Mouse (Mus musculus): Measurements from ENCODE around the gene Acbd5. TPM values are rescaled to one million over a fixed set of nuclear protein-coding genes. Genes with fewer than 3 reads are reported as not detected.

Acbd5 gene
- polyA plus RNA-seq, 1 experiment from 2014 or later = 36.9 TPM

DNA sequence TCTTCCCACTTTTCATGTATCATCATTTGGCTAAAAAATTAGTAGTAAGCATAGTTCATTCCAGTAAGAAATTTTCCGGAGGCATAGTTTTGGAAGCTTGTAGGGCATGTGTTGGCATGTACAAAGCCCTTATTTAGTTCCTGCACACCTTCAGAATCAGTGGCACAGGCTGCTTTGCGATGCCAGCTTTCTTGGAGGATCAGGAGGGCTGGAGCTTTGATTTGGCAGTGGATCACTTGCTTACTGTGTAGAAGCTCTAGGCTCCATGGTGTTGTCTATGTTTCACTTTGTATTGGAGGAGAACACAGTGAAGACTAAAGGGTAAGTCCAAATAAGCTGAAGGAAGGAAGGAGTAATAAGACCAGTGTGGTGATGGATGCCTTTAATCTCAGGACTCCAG lies 2.5 kb downstream of the Acbd5 start:
- H3K4me1 ChIP-seq = 0 out of 2 replicates have a peak, but pooled peaks cover 3% of the 10 kb centered on the region
- H3K9me3 ChIP-seq = no peaks in the 10 kb centered on the region
- 86% methylated on average over 2 of the region's 2 CpGs for WGBS
- no peak overlapping the region for H3K9ac ChIP-seq
- H3K27ac ChIP-seq = no peak overlapping the region
- H3K4me3 ChIP-seq = no peak overlapping the region
- H3K36me3 ChIP-seq = peaks cover 15% of the 10 kb centered on the region; the same call in 1 of the 2 replicates
- H3K4me2 ChIP-seq = no peak overlapping the region
- H3K27me3 ChIP-seq = no peaks in the 10 kb centered on the region
- ATAC-seq (ENCODE audit: insufficient number of reproducible peaks, insufficient read depth, low FRiP score, low TSS enrichment, low read depth) = no peak

DNA sequence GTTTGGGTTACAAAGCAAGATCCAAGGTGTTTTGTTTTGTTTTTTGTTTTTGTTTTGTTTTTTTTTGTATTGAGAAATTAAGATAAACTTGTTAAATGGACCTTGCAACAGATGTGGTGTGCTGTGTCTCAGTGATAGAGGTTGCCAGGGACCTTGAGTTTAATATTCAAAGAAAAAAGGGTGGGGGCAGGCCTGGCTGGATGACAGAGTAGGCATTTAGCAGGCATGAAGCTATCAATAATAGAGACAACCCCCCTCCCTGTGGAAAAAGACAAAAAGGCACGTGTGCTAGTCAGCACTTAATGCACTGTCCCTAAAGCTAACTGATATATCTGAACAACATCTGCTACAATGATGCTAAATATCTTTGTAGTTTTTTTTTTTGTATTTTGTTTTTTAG lies 3.4 kb downstream of the Acbd5 start:
- no peak for ATAC-seq (ENCODE audit: insufficient number of reproducible peaks, insufficient read depth, low FRiP score, low TSS enrichment, low read depth)
- Histone ChIP-seq H3K4me1 (0 out of 2 replicates have a peak, but pooled peaks cover 3% of the 10 kb centered on the region), H3K4me3 (no peak overlapping the region), H3K27ac (no peak overlapping the region), H3K4me2 (no peak overlapping the region), H3K9me3 (no peaks in the 10 kb centered on the region), H3K9ac (no peak overlapping the region), H3K27me3 (no peaks in the 10 kb centered on the region), H3K36me3 (peaks cover 21% of the 10 kb centered on the region)
- 79% methylated on average over 1 of the region's 1 CpGs for WGBS

DNA sequence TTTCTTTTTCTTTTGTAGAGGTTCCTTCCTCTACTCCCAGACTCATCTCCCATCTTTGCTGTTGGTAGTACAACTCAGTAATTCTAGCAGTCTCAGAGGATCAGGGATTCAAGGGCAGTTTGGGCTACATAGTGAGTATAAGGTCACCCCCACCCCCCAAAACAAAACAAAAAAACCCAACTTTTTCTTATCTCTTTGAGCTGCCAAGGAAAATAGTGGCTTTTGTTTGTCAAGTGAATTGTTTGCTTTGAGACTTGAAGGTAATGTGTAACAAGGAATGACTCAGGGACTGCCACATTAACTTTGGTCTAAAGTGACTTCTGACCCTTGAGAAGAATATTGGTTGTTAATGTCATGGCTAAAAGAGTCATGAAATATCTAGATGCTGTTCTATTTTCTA lies 7.9 kb downstream of the Acbd5 start:
- H3K36me3 ChIP-seq = peaks cover 51% of the 10 kb centered on the region
- no peaks in the 10 kb centered on the region for H3K27me3 ChIP-seq
- no peak for ATAC-seq (ENCODE audit: insufficient number of reproducible peaks, insufficient read depth, low FRiP score, low TSS enrichment, low read depth)

DNA sequence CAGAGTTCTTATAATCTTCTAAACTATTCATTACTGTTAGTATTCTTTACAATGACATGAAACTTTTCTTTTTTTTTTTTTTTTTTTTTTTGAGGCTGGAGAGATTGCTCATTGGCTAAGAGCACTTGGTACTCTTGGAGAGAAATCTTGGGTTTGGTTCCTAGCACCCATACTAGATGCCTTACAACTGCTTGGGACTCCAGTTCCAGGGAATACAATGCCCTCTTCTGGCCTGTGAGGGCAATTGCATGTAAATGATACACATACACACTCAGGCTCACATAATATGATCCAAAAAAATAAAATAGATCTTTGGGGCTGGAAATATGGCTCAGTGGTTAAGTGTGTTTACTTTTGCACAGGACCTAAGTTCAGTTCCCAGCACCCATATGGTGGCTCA lies 8.8 kb downstream of the Acbd5 start:
- Histone ChIP-seq H3K27me3 (no peaks in the 10 kb centered on the region), H3K4me2 (no peak overlapping the region), H3K36me3 (peaks cover 58% of the 10 kb centered on the region), H3K9me3 (peaks cover 3% of the 10 kb centered on the region; the same call in 1 of the 2 replicates), H3K9ac (no peak overlapping the region), H3K27ac (no peak overlapping the region), H3K4me3 (no peak overlapping the region), H3K4me1 (no peaks in the 10 kb centered on the region)
- ATAC-seq (ENCODE audit: insufficient number of reproducible peaks, insufficient read depth, low FRiP score, low TSS enrichment, low read depth) = no peak

More for the DNA sequence above, 7.9 kb downstream of the Acbd5 start:
- H3K4me1 ChIP-seq = no peaks in the 10 kb centered on the region
- H3K4me2 ChIP-seq = no peak overlapping the region
- no peak overlapping the region for H3K4me3 ChIP-seq
- no peak overlapping the region for H3K9ac ChIP-seq
- peaks cover 3% of the 10 kb centered on the region; the same call in 1 of the 2 replicates for H3K9me3 ChIP-seq
- H3K27ac ChIP-seq = no peak overlapping the region

DNA sequence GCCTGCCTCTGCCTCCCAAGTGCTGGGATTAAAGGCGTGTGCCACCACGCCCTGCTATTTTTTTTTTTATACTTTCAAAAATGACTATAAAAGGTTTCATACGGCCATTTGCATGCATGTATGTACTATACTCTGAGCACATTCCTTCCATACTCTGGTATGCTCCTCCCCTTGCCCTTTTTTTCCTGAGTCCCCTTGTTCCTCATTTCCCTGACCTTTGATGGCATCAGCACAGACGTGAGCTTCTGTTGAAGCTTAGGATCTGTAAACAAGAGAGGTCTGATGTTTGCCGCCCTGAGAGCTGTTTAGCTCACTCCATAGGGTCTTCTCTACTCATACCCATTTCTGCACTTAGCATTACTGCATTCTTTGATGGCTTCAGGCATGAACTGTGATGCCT lies 9.7 kb downstream of the Acbd5 start:
- Histone ChIP-seq H3K4me2 (no peak overlapping the region), H3K36me3 (peaks cover 64% of the 10 kb centered on the region), H3K4me1 (no peaks in the 10 kb centered on the region), H3K27ac (no peak overlapping the region), H3K9ac (no peak overlapping the region), H3K9me3 (peaks cover 3% of the 10 kb centered on the region; the same call in 1 of the 2 replicates), H3K4me3 (no peak overlapping the region), H3K27me3 (no peaks in the 10 kb centered on the region)
- no peak for ATAC-seq (ENCODE audit: insufficient number of reproducible peaks, insufficient read depth, low FRiP score, low TSS enrichment, low read depth)
- WGBS = 93% methylated on average over 5 of the region's 5 CpGs

DNA sequence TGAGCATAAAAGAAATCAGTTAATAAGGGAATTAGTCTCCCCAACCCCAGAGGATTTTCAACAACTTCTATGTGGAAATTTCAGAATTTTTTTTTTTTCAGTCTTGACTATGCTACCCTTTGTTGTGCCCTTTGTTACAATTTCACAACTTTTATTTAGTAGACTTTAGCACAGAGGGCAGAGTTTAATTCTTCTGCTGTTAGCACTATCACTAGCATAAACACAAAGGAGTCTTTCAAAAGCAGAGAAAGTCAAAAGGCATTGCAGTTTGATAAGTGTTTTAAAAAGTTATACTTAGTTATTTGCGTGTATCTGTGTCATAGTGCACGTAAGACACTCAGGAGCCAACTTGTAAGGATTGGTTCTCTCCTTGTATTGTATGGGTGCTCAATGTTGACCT lies 10.6 kb downstream of the Acbd5 start:
- 91% methylated on average over 2 of the region's 2 CpGs for WGBS
- H3K27me3 ChIP-seq = no peaks in the 10 kb centered on the region
- no peak overlapping the region for H3K4me3 ChIP-seq
- no peak overlapping the region for H3K4me2 ChIP-seq
- ATAC-seq (ENCODE audit: insufficient number of reproducible peaks, insufficient read depth, low FRiP score, low TSS enrichment, low read depth) = no peak
- H3K9ac ChIP-seq = no peak overlapping the region
- H3K4me1 ChIP-seq = no peaks in the 10 kb centered on the region
- peaks cover 3% of the 10 kb centered on the region; the same call in 1 of the 2 replicates for H3K9me3 ChIP-seq
- H3K27ac ChIP-seq = no peak overlapping the region
- H3K36me3 ChIP-seq = peaks cover 71% of the 10 kb centered on the region

DNA sequence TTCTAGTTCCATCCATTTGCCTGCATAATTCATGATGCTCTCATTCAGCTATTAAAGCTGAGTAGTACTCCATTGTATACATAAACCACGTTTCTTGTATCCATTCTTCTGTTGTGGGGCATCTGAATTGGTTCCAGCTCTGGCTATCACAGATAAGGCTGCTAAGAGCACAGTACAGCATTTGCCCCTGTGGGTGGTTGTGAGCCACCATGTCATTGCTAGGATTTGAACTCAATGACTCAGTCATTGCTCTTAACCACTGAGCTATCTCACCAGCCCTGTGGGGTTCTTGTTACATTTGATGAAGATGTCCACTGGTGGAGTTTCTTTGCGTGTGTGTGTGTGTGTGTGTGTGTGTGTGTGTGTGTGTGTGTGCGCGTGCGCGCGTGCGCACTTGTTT lies 16.6 kb downstream of the Acbd5 start:
- H3K36me3 ChIP-seq = peaks cover 71% of the 10 kb centered on the region
- ATAC-seq (ENCODE audit: insufficient number of reproducible peaks, insufficient read depth, low FRiP score, low TSS enrichment, low read depth) = no peak
- no peaks in the 10 kb centered on the region for H3K27me3 ChIP-seq
- WGBS = 95% methylated on average over 8 of the region's 8 CpGs
- H3K9ac ChIP-seq = no peak overlapping the region
- no peak overlapping the region for H3K27ac ChIP-seq
- no peaks in the 10 kb centered on the region for H3K9me3 ChIP-seq
- no peak overlapping the region for H3K4me3 ChIP-seq
- no peaks in the 10 kb centered on the region for H3K4me1 ChIP-seq
- no peak overlapping the region for H3K4me2 ChIP-seq

DNA sequence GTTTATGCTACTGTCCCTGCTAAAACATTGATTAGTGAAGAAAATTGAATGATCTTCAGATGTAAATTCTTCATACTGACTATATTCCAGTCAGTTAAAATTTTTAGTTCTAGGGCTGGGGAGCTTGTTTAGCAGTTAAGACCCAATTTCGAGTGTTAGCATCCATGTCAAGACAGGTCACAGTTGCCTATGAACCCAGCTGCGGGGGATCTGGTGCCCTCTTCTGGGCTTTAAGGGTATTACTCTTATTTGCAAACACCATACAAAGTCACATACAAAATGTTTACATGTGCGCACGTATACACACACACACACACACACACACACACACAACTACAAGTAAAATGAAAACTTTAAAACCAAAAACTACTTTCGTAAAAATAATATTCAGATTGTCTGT lies 24.2 kb downstream of the Acbd5 start:
- no peak overlapping the region for H3K4me2 ChIP-seq

DNA sequence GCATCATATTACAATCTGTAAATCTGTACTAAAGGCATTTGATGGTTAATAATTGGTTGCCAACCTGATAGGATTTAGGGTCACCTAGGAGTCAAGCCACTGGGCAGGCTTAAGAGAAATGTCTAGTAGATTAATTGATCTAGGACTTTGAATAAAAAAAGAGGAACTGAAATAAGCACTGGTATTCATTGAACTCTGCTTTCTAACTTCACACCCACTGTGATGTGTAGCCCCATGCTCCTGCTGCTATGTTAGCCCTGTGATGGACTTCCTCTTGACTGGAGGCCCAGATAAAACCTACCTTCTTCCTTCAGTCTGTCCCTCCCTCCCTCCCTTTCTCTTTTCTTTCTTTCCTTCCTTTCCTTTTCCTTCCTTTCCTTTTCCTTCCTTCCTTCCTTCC lies 29.1 kb downstream of the Acbd5 start:
- Histone ChIP-seq H3K9me3 (no peaks in the 10 kb centered on the region), H3K4me1 (no peaks in the 10 kb centered on the region), H3K4me3 (no peak overlapping the region), H3K27ac (no peak overlapping the region), H3K27me3 (no peaks in the 10 kb centered on the region), H3K36me3 (peaks cover 49% of the 10 kb centered on the region), H3K4me2 (no peak overlapping the region), H3K9ac (no peak overlapping the region)
- ATAC-seq (ENCODE audit: insufficient number of reproducible peaks, insufficient read depth, low FRiP score, low TSS enrichment, low read depth) = no peak

More for the DNA sequence above, 24.2 kb downstream of the Acbd5 start:
- 55% methylated on average over 5 of the region's 5 CpGs for WGBS
- ATAC-seq (ENCODE audit: insufficient number of reproducible peaks, insufficient read depth, low FRiP score, low TSS enrichment, low read depth) = no peak
- Histone ChIP-seq H3K36me3 (peaks cover 69% of the 10 kb centered on the region), H3K27me3 (no peaks in the 10 kb centered on the region), H3K4me3 (no peak overlapping the region), H3K27ac (no peak overlapping the region), H3K4me1 (no peaks in the 10 kb centered on the region), H3K9me3 (no peaks in the 10 kb centered on the region), H3K9ac (no peak overlapping the region)

DNA sequence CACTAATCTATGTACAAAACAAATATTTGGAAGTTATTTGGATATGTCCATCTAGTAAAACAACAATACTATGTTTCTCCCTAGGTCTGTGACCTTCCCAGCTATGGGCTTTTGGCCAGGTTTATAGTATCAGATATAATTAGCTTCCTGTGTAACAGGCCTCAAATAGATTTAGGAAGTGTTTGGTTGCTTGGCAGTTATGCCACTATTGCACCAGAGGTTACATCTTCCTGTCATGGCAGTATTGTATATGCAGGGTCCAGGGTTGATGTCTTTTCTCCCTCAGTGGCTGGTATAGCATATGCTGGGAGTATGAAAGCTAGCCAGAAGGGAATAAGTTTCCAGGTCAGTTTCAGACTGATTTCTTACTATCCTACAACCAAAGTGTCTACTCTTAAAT lies 34.3 kb downstream of the Acbd5 start:
- H3K27ac ChIP-seq = no peak overlapping the region
- no peak overlapping the region for H3K4me2 ChIP-seq
- no peaks in the 10 kb centered on the region for H3K9me3 ChIP-seq
- no peak for ATAC-seq (ENCODE audit: insufficient number of reproducible peaks, insufficient read depth, low FRiP score, low TSS enrichment, low read depth)
- H3K4me3 ChIP-seq = no peak overlapping the region
- H3K9ac ChIP-seq = no peak overlapping the region
- no peaks in the 10 kb centered on the region for H3K4me1 ChIP-seq
- H3K27me3 ChIP-seq = no peaks in the 10 kb centered on the region
- H3K36me3 ChIP-seq = peaks cover 34% of the 10 kb centered on the region

GRCm38 (mm10) chr2:23119573-23119972 lies 51.6 kb downstream of the Acbd5 start:
- no peak overlapping the region for H3K4me3 ChIP-seq
- no peak overlapping the region for H3K9ac ChIP-seq
- H3K4me1 ChIP-seq = no peaks in the 10 kb centered on the region
- no peaks in the 10 kb centered on the region for H3K9me3 ChIP-seq
- H3K27me3 ChIP-seq = no peaks in the 10 kb centered on the region
- no peak overlapping the region for H3K27ac ChIP-seq
- H3K4me2 ChIP-seq = no peak overlapping the region
- ATAC-seq (ENCODE audit: insufficient number of reproducible peaks, insufficient read depth, low FRiP score, low TSS enrichment, low read depth) = no peak
- H3K36me3 ChIP-seq = peaks cover 30% of the 10 kb centered on the region

DNA sequence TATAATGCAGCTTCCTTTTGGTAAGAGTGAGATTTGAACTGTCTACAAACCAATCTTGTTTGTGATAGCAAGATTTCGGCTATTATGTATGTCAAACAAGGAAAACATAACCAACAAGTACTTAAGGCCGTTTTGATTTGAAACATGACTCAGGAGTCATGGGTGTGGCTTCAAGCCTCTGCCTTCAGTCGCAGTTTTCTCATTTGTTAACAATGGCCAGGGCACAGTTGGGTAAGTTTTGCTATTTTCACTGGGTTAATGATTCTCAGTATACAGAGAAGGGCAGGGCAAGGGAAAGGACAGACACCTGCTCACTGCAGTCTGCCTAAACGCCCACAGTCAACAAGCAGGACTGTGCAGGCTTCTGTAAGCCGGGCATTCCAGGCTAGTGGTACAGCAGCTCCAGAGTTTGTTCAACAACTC lies 87.2 kb downstream of the Acbd5 start:
- H3K36me3 ChIP-seq = no peaks in the 10 kb centered on the region; the same call in 1 of the 2 replicates
- peaks cover 25% of the 10 kb centered on the region for H3K4me1 ChIP-seq
- peak overlapping the region; percentile 85 for H3K4me2 ChIP-seq
- 6% methylated on average over 5 of the region's 5 CpGs for WGBS
- peak overlapping the region; percentile 99 for H3K27ac ChIP-seq
- H3K9ac ChIP-seq = peak overlapping the region; percentile 76
- no peak for ATAC-seq (ENCODE audit: insufficient number of reproducible peaks, insufficient read depth, low FRiP score, low TSS enrichment, low read depth)
- peak overlapping the region; percentile 59 for H3K4me3 ChIP-seq
- no peaks in the 10 kb centered on the region for H3K9me3 ChIP-seq
- no peaks in the 10 kb centered on the region for H3K27me3 ChIP-seq
